Mouse (Mus musculus) heart, embryonic 11.5 days (tissue): ENCODE data around the gene Mrtfa. TPM values are rescaled to one million over a fixed set of nuclear protein-coding genes. Genes with fewer than 3 reads are reported as not detected.
A peak's percentile ranks its signal among the peaks of the same experiment; 100 is the strongest.

ENCODE experiments used
- ATAC-seq: fragments of 200-750 bp; cut with Nextera tagmentation; replicated peaks from 2 replicates; pipeline ENCODE4 v1.8.0; 2017; ENCODE audit warnings: moderate library complexity; ENCODE audit not compliant: insufficient number of reproducible peaks, low FRiP score, low TSS enrichment
- H3K27ac ChIP-seq: fragments of 300-500 bp; sonication (generic); 2 replicates; pipeline ENCODE4 v1.5.1; 2014; ENCODE audit warnings: mild to moderate bottlenecking, low read depth, low read length
- H3K27me3 ChIP-seq: fragments of 300-500 bp; sonication (generic); 2 replicates; pipeline ENCODE4 v1.6.1; 2014; ENCODE audit warnings: mild to moderate bottlenecking, low read length, mixed read lengths; ENCODE audit not compliant: control insufficient read depth, insufficient read depth
- H3K36me3 ChIP-seq: fragments of 300-500 bp; sonication (generic); 2 replicates; pipeline ENCODE4 v1.6.1; 2014; ENCODE audit warnings: mild to moderate bottlenecking, low read length, moderate library complexity, mixed read lengths; ENCODE audit not compliant: control insufficient read depth, insufficient read depth
- H3K4me1 ChIP-seq: fragments of 300-500 bp; sonication (generic); 2 replicates; pipeline ENCODE4 v1.6.1; 2014; ENCODE audit warnings: low read length; ENCODE audit not compliant: control insufficient read depth, insufficient read depth
- H3K4me2 ChIP-seq: fragments of 300-500 bp; sonication (generic); 2 replicates; pipeline ENCODE4 v1.6.1; 2014; ENCODE audit warnings: mild to moderate bottlenecking, moderate library complexity
- H3K4me3 ChIP-seq: fragments of 300-500 bp; sonication (generic); 2 replicates; pipeline ENCODE4 v1.5.1; 2014; ENCODE audit warnings: low read depth, low read length
- H3K9ac ChIP-seq: fragments of 300-500 bp; sonication (generic); 2 replicates; pipeline ENCODE4 v1.6.1; 2014; ENCODE audit warnings: mild to moderate bottlenecking, low read depth, low read length, moderate library complexity
- H3K9me3 ChIP-seq: fragments of 300-500 bp; sonication (generic); replicated peaks from 2 replicates; pipeline ENCODE4 v1.6.1; 2016; ENCODE audit warnings: low read length; ENCODE audit not compliant: control insufficient read depth
- WGBS: fragments of 180-500 bp; shearing (Covaris S2); extraction: QIAGEN DNeasy Blood & Tissue Kit; methylation state at CpG from one replicate; pipeline ENCODE4 v1.1.7; 2014; ENCODE audit not compliant: insufficient replicate concordance; 5-methylcytosine and 5-hydroxymethylcytosine counted together
- polyA plus RNA-seq: library from polyadenylated mRNA; unstranded; fragments of >200 nt; fragmentation: Nextera tagmentation; extraction: Ambion mirVana; gene quantifications from 2 replicates; pipeline ENCODE4 v1.2.1, GENCODE M21; 2014

Gene Mrtfa
- polyA plus RNA-seq, 1 experiment from 2014 or later = 20.9 TPM

DNA sequence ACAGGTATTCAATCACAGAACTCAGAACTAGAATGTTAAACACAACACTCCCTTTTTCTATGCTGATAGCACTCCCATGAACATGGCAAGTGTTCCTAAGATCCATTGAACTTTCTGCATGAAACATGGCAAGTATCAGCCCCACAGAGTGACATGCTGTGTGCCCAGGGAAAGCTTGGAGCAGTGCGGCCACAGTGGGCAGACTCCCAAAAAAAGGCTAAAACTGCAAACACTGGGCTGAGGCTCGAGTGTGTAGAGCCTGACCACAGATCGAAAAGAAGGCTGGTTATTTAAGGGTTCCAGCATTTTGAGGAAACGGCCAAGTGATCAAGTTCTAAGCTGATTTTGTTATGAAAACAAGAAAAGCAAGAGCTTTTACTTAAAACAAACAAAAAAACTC is 72.3 kb downstream of the Mrtfa start:
- no peak overlapping the region for H3K4me3 ChIP-seq
- no peaks in the 10 kb centered on the region for H3K9me3 ChIP-seq
- H3K9ac ChIP-seq = no peak overlapping the region
- H3K36me3 ChIP-seq = peaks cover 3% of the 10 kb centered on the region; the same call in 1 of the 2 replicates
- 81% methylated on average over 4 of the region's 4 CpGs for WGBS
- no peak overlapping the region for H3K27ac ChIP-seq
- H3K4me2 ChIP-seq = no peak overlapping the region
- H3K27me3 ChIP-seq = no peaks in the 10 kb centered on the region
- no peaks in the 10 kb centered on the region for H3K4me1 ChIP-seq
- no peak for ATAC-seq

DNA sequence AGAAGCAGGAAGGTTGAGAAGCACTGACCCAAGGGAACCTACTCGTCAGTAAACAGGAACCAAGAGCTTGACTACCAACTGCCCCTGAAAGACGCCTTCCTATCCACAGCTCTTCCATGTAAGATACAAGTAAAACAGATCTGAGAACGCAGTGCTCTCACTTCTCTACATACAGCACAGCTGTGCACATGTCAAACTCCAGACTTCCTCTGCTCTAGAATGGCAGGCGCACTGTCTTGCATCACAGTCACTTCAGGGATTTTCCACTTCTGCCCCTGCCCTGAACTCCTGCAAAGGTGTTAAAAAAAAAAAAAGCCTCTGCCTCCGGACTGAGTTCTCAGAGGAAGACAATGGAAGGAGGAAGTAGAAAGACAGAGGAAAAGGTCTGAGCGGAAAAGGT is 78.0 kb downstream of the Mrtfa start:
- H3K9ac ChIP-seq = no peak overlapping the region
- ATAC-seq = no peak
- H3K27me3 ChIP-seq = no peaks in the 10 kb centered on the region
- H3K27ac ChIP-seq = no peak overlapping the region; the same call in 1 of the 2 replicates
- peaks cover 3% of the 10 kb centered on the region; the same call in 1 of the 2 replicates for H3K36me3 ChIP-seq
- H3K4me2 ChIP-seq = no peak overlapping the region
- no peak overlapping the region for H3K4me3 ChIP-seq
- WGBS = 34% methylated on average over 6 of the region's 6 CpGs
- H3K9me3 ChIP-seq = no peaks in the 10 kb centered on the region
- no peaks in the 10 kb centered on the region for H3K4me1 ChIP-seq

GRCm38 (mm10) chr15:81110315-81110714 is 80.2 kb downstream of the Mrtfa start:
- H3K4me1 ChIP-seq = peaks cover 10% of the 10 kb centered on the region
- WGBS = 66% methylated on average over 3 of the region's 3 CpGs
- no peak overlapping the region for H3K9ac ChIP-seq
- no peak overlapping the region for H3K4me2 ChIP-seq
- no peaks in the 10 kb centered on the region for H3K9me3 ChIP-seq
- no peak overlapping the region for H3K27ac ChIP-seq
- no peak for ATAC-seq
- no peaks in the 10 kb centered on the region for H3K27me3 ChIP-seq
- no peak overlapping the region for H3K4me3 ChIP-seq
- no peaks in the 10 kb centered on the region for H3K36me3 ChIP-seq

DNA sequence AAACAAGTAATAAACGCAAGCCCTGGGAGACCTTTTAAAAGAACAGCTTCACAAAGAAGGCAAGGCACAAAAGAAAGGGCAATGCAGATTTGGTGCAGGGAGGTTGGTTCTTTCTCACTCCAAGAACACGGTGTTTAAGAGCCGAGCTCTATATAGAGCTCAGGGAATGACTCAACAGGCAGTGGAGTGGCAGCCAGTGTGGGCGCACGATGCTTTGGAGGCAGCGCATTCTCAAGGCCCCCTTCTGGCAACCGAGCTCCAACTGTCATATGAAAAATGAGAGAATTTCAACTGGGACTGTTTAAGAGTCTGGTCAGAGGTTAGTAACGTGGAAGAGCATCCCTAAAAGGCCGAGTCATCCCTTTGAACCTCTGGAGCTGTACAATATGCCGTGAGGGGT is 84.6 kb downstream of the Mrtfa start:
- Histone ChIP-seq H3K4me2 (no peak overlapping the region), H3K27me3 (no peaks in the 10 kb centered on the region), H3K4me3 (no peak overlapping the region), H3K9ac (no peak overlapping the region), H3K27ac (no peak overlapping the region), H3K4me1 (peaks cover 34% of the 10 kb centered on the region), H3K36me3 (no peaks in the 10 kb centered on the region), H3K9me3 (no peaks in the 10 kb centered on the region)
- no peak for ATAC-seq
- WGBS = 42% methylated on average over 10 of the region's 10 CpGs

GRCm38 (mm10) chr15:81104585-81105259 is 85.8 kb downstream of the Mrtfa start:
- Histone ChIP-seq H3K9me3 (no peaks in the 10 kb centered on the region), H3K4me2 (peak overlapping the region; percentile 43), H3K27me3 (no peaks in the 10 kb centered on the region), H3K4me3 (0 out of 2 replicates have a peak overlapping the region, but pooled peaks have one; percentile 0), H3K27ac (no peak overlapping the region), H3K4me1 (peaks cover 37% of the 10 kb centered on the region), H3K36me3 (no peaks in the 10 kb centered on the region), H3K9ac (no peak overlapping the region)
- ATAC-seq = 0 out of 2 replicates have a peak, but pooled peaks have one; percentile 46
- 41% methylated on average over 13 of the region's 13 CpGs for WGBS

DNA sequence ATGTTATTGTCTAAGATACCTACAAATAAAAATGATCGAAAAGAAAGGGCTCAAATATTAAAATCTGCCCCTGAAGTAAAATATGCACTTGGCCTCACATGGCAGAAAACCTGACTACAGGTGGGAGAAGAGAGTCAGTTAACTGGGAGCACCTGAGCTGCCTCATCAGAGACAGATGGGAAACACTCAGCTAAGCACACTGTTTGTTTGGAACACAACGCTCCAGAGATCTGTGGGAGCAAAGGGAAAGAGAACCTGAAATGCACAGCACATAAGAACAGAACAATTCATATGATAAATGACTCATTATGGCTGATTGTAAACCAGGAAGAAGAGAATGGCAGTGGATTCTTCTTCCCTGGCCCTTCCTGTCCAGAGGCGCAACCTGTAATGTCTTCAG is 87.1 kb downstream of the Mrtfa start:
- 77% methylated on average over 3 of the region's 3 CpGs for WGBS
- Histone ChIP-seq H3K4me1 (peaks cover 37% of the 10 kb centered on the region), H3K36me3 (no peaks in the 10 kb centered on the region), H3K27me3 (no peaks in the 10 kb centered on the region), H3K27ac (no peak overlapping the region), H3K4me2 (no peak overlapping the region), H3K9me3 (no peaks in the 10 kb centered on the region), H3K4me3 (no peak overlapping the region), H3K9ac (no peak overlapping the region)
- no peak for ATAC-seq

DNA sequence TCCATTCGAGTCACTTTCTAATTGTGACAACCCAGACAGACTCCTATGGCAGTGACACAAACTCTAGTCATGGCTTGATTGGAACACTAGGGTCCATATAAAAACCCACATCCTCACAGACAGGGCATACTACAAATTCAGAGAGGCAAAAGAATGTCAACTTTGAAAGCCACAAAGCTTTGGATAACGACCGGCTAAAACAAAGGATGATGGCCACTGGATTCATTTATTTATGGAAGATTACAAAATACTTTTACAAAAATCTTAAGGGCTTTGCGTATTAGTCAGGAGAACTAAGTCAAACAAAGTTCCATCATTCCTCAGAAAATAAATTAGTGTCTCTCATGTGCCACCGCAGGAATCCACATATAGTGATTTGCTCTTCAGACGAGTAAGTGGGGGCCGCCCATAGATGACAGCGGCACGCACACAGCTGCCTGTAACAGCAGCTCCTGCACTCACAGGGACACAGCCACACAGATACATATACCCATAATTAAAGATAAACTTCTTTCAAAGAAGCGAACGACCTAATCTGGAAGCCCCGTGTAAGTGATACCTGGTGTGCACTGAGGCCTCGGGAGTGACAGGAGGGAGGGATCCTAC is 88.2 kb downstream of the Mrtfa start:
- Histone ChIP-seq H3K27me3 (no peaks in the 10 kb centered on the region), H3K4me1 (peaks cover 43% of the 10 kb centered on the region), H3K9ac (no peak overlapping the region), H3K9me3 (no peaks in the 10 kb centered on the region), H3K36me3 (no peaks in the 10 kb centered on the region), H3K27ac (no peak overlapping the region), H3K4me3 (no peak overlapping the region), H3K4me2 (no peak overlapping the region)
- WGBS = 60% methylated on average over 13 of the region's 13 CpGs
- no peak for ATAC-seq

DNA sequence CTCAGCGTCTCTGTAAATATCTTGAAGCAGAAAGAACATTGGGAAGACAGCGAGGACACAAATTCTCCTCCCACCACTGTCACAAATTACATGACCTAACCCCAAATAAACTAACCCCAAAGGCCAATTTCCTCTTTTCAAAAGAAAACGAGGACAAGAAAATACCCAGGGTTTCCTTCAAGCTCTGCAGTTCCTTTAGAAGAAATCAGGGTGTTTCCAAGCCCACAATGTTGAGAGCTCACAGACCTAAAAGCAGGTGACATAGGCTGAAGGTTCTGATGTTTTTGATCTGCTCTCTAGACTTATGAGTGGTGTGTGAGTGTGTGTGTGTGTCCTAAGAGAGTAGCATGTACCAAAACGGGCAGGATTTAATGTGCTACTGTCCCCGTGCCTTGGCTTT is 89.2 kb downstream of the Mrtfa start:
- Histone ChIP-seq H3K4me1 (peaks cover 51% of the 10 kb centered on the region), H3K36me3 (no peaks in the 10 kb centered on the region), H3K4me3 (no peak overlapping the region), H3K4me2 (no peak overlapping the region), H3K27ac (no peak overlapping the region), H3K9me3 (no peaks in the 10 kb centered on the region), H3K27me3 (no peaks in the 10 kb centered on the region), H3K9ac (no peak overlapping the region)
- 75% methylated on average over 5 of the region's 5 CpGs for WGBS
- no peak for ATAC-seq

GRCm38 (mm10) chr15:81099269-81099668 is 91.3 kb downstream of the Mrtfa start:
- WGBS = 64% methylated on average over 11 of the region's 11 CpGs
- peaks cover 37% of the 10 kb centered on the region for H3K4me1 ChIP-seq

More at GRCm38 (mm10) chr15:81099269-81099668, 91.3 kb downstream of the Mrtfa start:
- ATAC-seq = no peak
- H3K9ac ChIP-seq = no peak overlapping the region
- H3K4me2 ChIP-seq = no peak overlapping the region
- H3K36me3 ChIP-seq = no peaks in the 10 kb centered on the region
- no peaks in the 10 kb centered on the region for H3K27me3 ChIP-seq
- no peaks in the 10 kb centered on the region for H3K9me3 ChIP-seq
- no peak overlapping the region for H3K4me3 ChIP-seq
- no peak overlapping the region for H3K27ac ChIP-seq
